Mouse (Mus musculus): ENCODE measurements around the gene Sf3a1. TPM values are rescaled to one million over a fixed set of nuclear protein-coding genes. Genes with fewer than 3 reads are reported as not detected.
A peak's percentile ranks its signal among the peaks of the same experiment; 100 is the strongest.

The Sf3a1 gene
- total and polyA plus RNA-seq, 3 experiments, result 32.1 to 101 (median 77.0) TPM

- H3K27ac ChIP-seq (ENCODE audit: control insufficient read depth, low read depth, low read length), result peak within 1 kb of the TSS; percentile 25
- peak; percentile 97 for DNase-seq (ENCODE audit: low read depth, low spot score)
- H3K4me1 ChIP-seq (ENCODE audit: control insufficient read depth in 1 of 2, insufficient read depth in 2 of 2, low read length in 2 of 2), result peaks cover 2 to 15% of the 10 kb centered on the region in 2 experiments; a peak in 3 of 4 replicates
- H3K27me3 ChIP-seq (ENCODE audit: control insufficient read depth in 1 of 2, insufficient read depth in 2 of 2, low read length in 2 of 2), result no peaks in the 10 kb centered on the region
- no peaks in the 10 kb centered on the region for H3K9me3 ChIP-seq (replicated peaks; ENCODE audit: insufficient read depth, low read length)
- H3K36me3 ChIP-seq (ENCODE audit: control insufficient read depth in 1 of 2, insufficient read depth in 2 of 2, low read length in 2 of 2), result peaks cover 0 to 7% of the 10 kb centered on the region in 2 experiments; a peak in 2 of 4 replicates
- H3K4me3 ChIP-seq (ENCODE audit: control insufficient read depth in 1 of 2, insufficient read depth in 1 of 2, low read depth in 2 of 2, low read length in 2 of 2), result peak within 1 kb of the TSS; percentile 54 to 68
- H3K9ac ChIP-seq (ENCODE audit: control insufficient read depth, low read depth, low read length, poor library complexity, severe bottlenecking), result peak within 1 kb of the TSS; percentile 61
- no peaks in the 10 kb centered on the region; the same call in 1 of the 2 replicates for H3K79me2 ChIP-seq (ENCODE audit: control insufficient read depth, insufficient read depth, low read length, poor library complexity)
- no peak for TF ChIP-seq KAT2A (conservative IDR thresholded peaks at IDR 0.05; ENCODE audit: low read depth, low read length)
- TF ChIP-seq RCOR1 (IDR thresholded peaks at IDR 0.05; ENCODE audit: low read depth, low read length), result 0 out of 2 replicates have a peak, but pooled peaks have one; percentile 25
- TF ChIP-seq SMC3 (IDR thresholded peaks at IDR 0.05; ENCODE audit: low read depth, low read length), result 0 out of 2 replicates have a peak, but pooled peaks have one; percentile 1
- peak; percentile 59 to 76; a peak in 3 of 4 replicates for TF ChIP-seq POLR2A (IDR thresholded peaks at IDR 0.05; ENCODE audit: control insufficient read depth in 1 of 2, insufficient read depth in 1 of 2, low read depth in 1 of 2, low read length in 2 of 2, poor library complexity in 1 of 2)
- TF ChIP-seq MEF2A (IDR thresholded peaks at IDR 0.05; ENCODE audit: extremely low read depth, insufficient replicate concordance, low read depth, low read length, poor library complexity, severe bottlenecking), result no peak
- no peak for TF ChIP-seq ZC3H11A (IDR thresholded peaks at IDR 0.05; ENCODE audit: low read depth, low read length)
- peak; percentile 68 for TF ChIP-seq MYC (IDR thresholded peaks at IDR 0.05; ENCODE audit: low read depth, low read length)
- TF ChIP-seq CHD2 (IDR thresholded peaks at IDR 0.05; ENCODE audit: low read length), result no peak
- TF ChIP-seq CHD1 (IDR thresholded peaks at IDR 0.05; ENCODE audit: low read depth, low read length), result no peak
- no peak; a peak in 1 of 4 replicates for TF ChIP-seq EP300 (IDR thresholded peaks at IDR 0.05; ENCODE audit: low read depth in 1 of 2, low read length in 2 of 2)
- no peak for TF ChIP-seq ZKSCAN1 (IDR thresholded peaks at IDR 0.05; ENCODE audit: low read depth, low read length)
- peak; percentile 22; the same call in 1 of the 2 replicates for TF ChIP-seq ELF1 (IDR thresholded peaks at IDR 0.05; ENCODE audit: low read depth, low read length)
- no peak for TF ChIP-seq TBP (IDR thresholded peaks at IDR 0.05; ENCODE audit: low read depth, low read length)
- TF ChIP-seq SIN3A (IDR thresholded peaks at IDR 0.05; ENCODE audit: low read length), result no peak
- peak; percentile 53; the same call in 1 of the 2 replicates for TF ChIP-seq MXI1 (IDR thresholded peaks at IDR 0.05; ENCODE audit: low read depth, low read length)
- TF ChIP-seq MAX (IDR thresholded peaks at IDR 0.05; ENCODE audit: low read length), result no peak; the same call in none of the 2 replicates
- no peak for TF ChIP-seq UBTF (IDR thresholded peaks at IDR 0.05; ENCODE audit: borderline replicate concordance, insufficient read depth, low read depth, low read length)
- TF ChIP-seq CTCF (IDR thresholded peaks at IDR 0.05 in 2 of 3, conservative IDR thresholded peaks at IDR 0.05 in 1 of 3; ENCODE audit: control insufficient read depth in 1 of 3, insufficient read depth in 1 of 3, low read depth in 2 of 3, low read length in 3 of 3, poor library complexity in 1 of 3, severe bottlenecking in 1 of 3), result no peak
- TF ChIP-seq NRF1 (IDR thresholded peaks at IDR 0.05; ENCODE audit: insufficient read depth, low read depth, low read length, poor library complexity, severe bottlenecking), result no peak
- TF ChIP-seq NELFE (IDR thresholded peaks at IDR 0.05; ENCODE audit: low read depth, low read length), result peak; percentile 55
- no peak for TF ChIP-seq MAFK (IDR thresholded peaks at IDR 0.05; ENCODE audit: borderline replicate concordance, low read depth, low read length)
- TF ChIP-seq E2F4 (IDR thresholded peaks at IDR 0.05; ENCODE audit: borderline replicate concordance, low read depth, low read length), result no peak
- TF ChIP-seq MAZ (IDR thresholded peaks at IDR 0.05; ENCODE audit: low read depth, low read length), result no peak
- TF ChIP-seq GATA1 (IDR thresholded peaks at IDR 0.05; ENCODE audit: low read depth, low read length), result no peak
- no peak for TF ChIP-seq MYB (IDR thresholded peaks at IDR 0.05; ENCODE audit: low read depth, low read length)
- TF ChIP-seq RAD21 (IDR thresholded peaks at IDR 0.05; ENCODE audit: low read depth, low read length), result no peak; the same call in 1 of the 2 replicates
- TF ChIP-seq ZNF384 (IDR thresholded peaks at IDR 0.05; ENCODE audit: low read depth, low read length), result no peak
- TF ChIP-seq HCFC1 (IDR thresholded peaks at IDR 0.05; ENCODE audit: low read depth, low read length), result 0 out of 2 replicates have a peak, but pooled peaks have one; percentile 22
- TF ChIP-seq ETS1 (IDR thresholded peaks at IDR 0.05; ENCODE audit: low read depth, low read length), result 0 out of 2 replicates have a peak, but pooled peaks have one; percentile 11
- TF ChIP-seq JUND (IDR thresholded peaks at IDR 0.05; ENCODE audit: low read depth, low read length), result no peak
- peak; percentile 23; the same call in 1 of the 2 replicates for TF ChIP-seq TCF12 (IDR thresholded peaks at IDR 0.05; ENCODE audit: low read depth, low read length)
- no peak for TF ChIP-seq USF1 (IDR thresholded peaks at IDR 0.05; ENCODE audit: low read depth, low read length)
- no peak for TF ChIP-seq ZMIZ1 (IDR thresholded peaks at IDR 0.05; ENCODE audit: low read depth, low read length)
- TF ChIP-seq TAL1 (IDR thresholded peaks at IDR 0.05; ENCODE audit: low read length), result no peak
- no peak for TF ChIP-seq POLR2AphosphoS5 (IDR thresholded peaks at IDR 0.05; ENCODE audit: borderline replicate concordance, low read depth, low read length)
- TF ChIP-seq GABPA (IDR thresholded peaks at IDR 0.05; ENCODE audit: low read depth, low read length), result no peak
Measured at GRCm38 (mm10) chr11:4217914-4218629, 57.9 kb downstream of the Sf3a1 start, which contains the start of gene Castor1. TSS of gene Castor1 (plus strand) at chr11:4218225.
